Mouse (Mus musculus): ENCODE measurements around the gene Phf21b.

- TF ChIP-seq POLR2A (IDR thresholded peaks at IDR 0.05; ENCODE audit: control insufficient read depth, extremely low read depth, insufficient read depth, low read length, poor library complexity), result no peak
- TF ChIP-seq CTCF (IDR thresholded peaks at IDR 0.05; ENCODE audit: borderline replicate concordance, control insufficient read depth, extremely low read depth, insufficient read depth, low read length, poor library complexity), result no peak
Measured at GRCm38 (mm10) chr15:84888066-84888465, 32.2 kb upstream of the Phf21b start.
